Mouse (Mus musculus) neural tube, embryonic 14.5 days (tissue): ENCODE data around the gene Wdfy4. TPM values are rescaled to one million over a fixed set of nuclear protein-coding genes. Genes with fewer than 3 reads are reported as not detected.

Source experiments
- ATAC-seq: fragments of 200-750 bp; cut with Nextera tagmentation; 2 replicates; pipeline ENCODE4 v1.8.0; 2017; ENCODE audit warnings: low read depth, mild to moderate bottlenecking, moderate TSS enrichment, moderate library complexity
- H3K27ac ChIP-seq: fragments of 300-500 bp; sonication (generic); 2 replicates; pipeline ENCODE4 v1.5.1; 2014; ENCODE audit warnings: low read depth, mild to moderate bottlenecking, control low read depth, low read length, moderate library complexity, mixed read lengths
- H3K27me3 ChIP-seq: fragments of 300-500 bp; sonication (generic); 2 replicates; pipeline ENCODE4 v1.6.1; 2014; ENCODE audit warnings: low read length; ENCODE audit not compliant: control insufficient read depth, insufficient read depth
- H3K36me3 ChIP-seq: fragments of 300-500 bp; sonication (generic); 2 replicates; pipeline ENCODE4 v1.6.1; 2014; ENCODE audit warnings: low read length, mixed read lengths; ENCODE audit not compliant: control insufficient read depth, insufficient read depth
- H3K4me1 ChIP-seq: fragments of 300-500 bp; sonication (generic); 2 replicates; pipeline ENCODE4 v1.6.1; 2014; ENCODE audit warnings: low read length; ENCODE audit not compliant: control insufficient read depth, insufficient read depth
- H3K4me2 ChIP-seq: fragments of 300-500 bp; sonication (generic); 2 replicates; pipeline ENCODE4 v1.6.1; 2014; ENCODE audit warnings: mild to moderate bottlenecking, low read depth, low read length, control low read depth
- H3K4me3 ChIP-seq: fragments of 300-500 bp; sonication (generic); 2 replicates; pipeline ENCODE4 v1.5.1; 2014; ENCODE audit warnings: low read depth, low read length, control low read depth, mixed read lengths
- H3K9ac ChIP-seq: fragments of 300-500 bp; sonication (generic); replicated peaks from 2 replicates; pipeline ENCODE4 v1.6.1; 2014; ENCODE audit warnings: low read depth, mild to moderate bottlenecking, control low read depth, low read length, mixed read lengths
- H3K9me3 ChIP-seq: fragments of 300-500 bp; sonication (generic); 2 replicates; pipeline ENCODE4 v1.6.1; 2016; ENCODE audit warnings: low read length; ENCODE audit not compliant: control insufficient read depth
- WGBS: fragments of 180-500 bp; shearing (Covaris S2); extraction: QIAGEN DNeasy Blood & Tissue Kit; methylation state at CpG from one replicate; pipeline ENCODE4 v1.1.7; 2014; 5-methylcytosine and 5-hydroxymethylcytosine counted together
- polyA plus RNA-seq: library from polyadenylated mRNA; unstranded; fragments of >200 nt; fragmentation: Nextera tagmentation; extraction: Ambion mirVana; gene quantifications from 2 replicates; pipeline ENCODE4 v1.2.1, GENCODE M21; 2014

Gene Wdfy4
- polyA plus RNA-seq, 1 experiment from 2014 or later: 0.25 TPM

GRCm38 (mm10) chr14:33081370-33081860 is 103.9 kb downstream of the Wdfy4 start:
- Histone ChIP-seq H3K4me2 (no peak overlapping the region), H3K27me3 (no peaks in the 10 kb centered on the region), H3K27ac (no peak overlapping the region), H3K9me3 (no peaks in the 10 kb centered on the region), H3K9ac (no peak overlapping the region), H3K36me3 (no peaks in the 10 kb centered on the region), H3K4me1 (peaks cover 5% of the 10 kb centered on the region; the same call in 1 of the 2 replicates), H3K4me3 (no peak overlapping the region)
- WGBS: 39% methylated on average over 6 of the region's 6 CpGs
- ATAC-seq: peak; percentile 87

DNA sequence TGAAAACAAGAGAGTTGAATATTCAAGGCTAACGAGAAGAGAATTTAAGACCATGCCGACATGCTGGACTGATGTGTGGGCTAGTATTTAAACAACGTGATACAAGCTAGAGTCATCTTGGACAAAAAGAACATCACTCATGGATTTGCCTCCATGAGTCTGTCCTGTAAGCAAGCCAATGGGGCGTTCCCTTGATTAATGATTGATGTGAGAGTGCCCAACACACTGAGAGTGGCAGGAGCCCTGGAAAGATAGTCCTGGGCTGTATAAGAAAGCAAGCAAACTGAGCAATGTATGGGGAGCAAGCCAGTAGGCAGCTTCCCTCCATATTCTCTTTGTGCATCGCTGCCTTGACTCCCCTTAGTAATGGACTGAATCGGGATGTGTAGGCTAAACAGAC is 106.7 kb downstream of the Wdfy4 start:
- no peak overlapping the region for H3K27ac ChIP-seq

DNA sequence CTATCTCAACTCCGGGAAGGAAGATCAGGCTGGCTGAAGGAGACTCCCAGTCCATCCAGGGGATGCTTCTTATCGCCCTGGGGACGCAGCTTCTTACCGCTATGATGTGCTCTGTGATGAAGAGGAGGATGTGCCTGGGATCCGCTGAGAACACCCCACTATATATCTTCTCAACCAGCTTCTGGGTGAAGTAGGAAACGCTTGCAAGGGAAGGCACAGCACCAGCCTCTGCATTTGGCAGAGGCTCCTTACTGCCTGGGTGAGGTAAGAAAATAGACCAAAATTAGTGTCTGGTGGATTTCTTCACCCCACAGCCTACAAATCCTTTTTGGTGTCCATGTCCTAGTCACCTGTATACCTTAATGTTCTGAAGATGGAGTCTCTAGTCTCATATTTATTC is 107.2 kb downstream of the Wdfy4 start:
- Histone ChIP-seq H3K9me3 (no peaks in the 10 kb centered on the region), H3K27me3 (no peaks in the 10 kb centered on the region), H3K27ac (no peak overlapping the region), H3K4me1 (peaks cover 5% of the 10 kb centered on the region; the same call in 1 of the 2 replicates), H3K4me3 (no peak overlapping the region), H3K36me3 (no peaks in the 10 kb centered on the region), H3K4me2 (no peak overlapping the region), H3K9ac (no peak overlapping the region)
- 94% methylated on average over 6 of the region's 6 CpGs for WGBS
- ATAC-seq: no peak

More for the DNA sequence above, 106.7 kb downstream of the Wdfy4 start:
- ATAC-seq: no peak
- Histone ChIP-seq H3K4me2 (no peak overlapping the region), H3K9me3 (no peaks in the 10 kb centered on the region), H3K36me3 (no peaks in the 10 kb centered on the region), H3K9ac (no peak overlapping the region), H3K4me3 (no peak overlapping the region), H3K27me3 (no peaks in the 10 kb centered on the region), H3K4me1 (peaks cover 5% of the 10 kb centered on the region; the same call in 1 of the 2 replicates)
- 87% methylated on average over 6 of the region's 6 CpGs for WGBS

DNA sequence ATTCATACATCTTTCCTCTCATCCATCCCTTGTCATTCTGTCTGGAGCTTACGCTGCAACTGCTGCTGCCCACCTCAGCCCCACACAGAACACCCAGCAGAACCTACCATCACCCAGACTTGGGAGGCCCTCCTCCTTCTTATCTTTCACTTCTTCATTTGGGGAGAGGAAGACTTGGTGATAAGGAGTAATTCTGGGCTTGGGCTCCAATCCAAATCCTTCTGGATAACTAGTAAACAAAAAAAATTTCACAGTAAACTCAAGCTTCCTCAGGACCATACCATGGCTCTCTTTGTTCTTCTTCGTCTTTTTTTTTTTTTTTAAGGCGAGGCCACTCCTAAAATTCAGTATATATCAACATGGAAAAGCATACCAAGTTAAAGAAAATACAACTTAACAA is 112.0 kb downstream of the Wdfy4 start:
- Histone ChIP-seq H3K9ac (no peak overlapping the region), H3K27ac (no peak overlapping the region), H3K4me2 (no peak overlapping the region), H3K36me3 (no peaks in the 10 kb centered on the region), H3K9me3 (no peaks in the 10 kb centered on the region), H3K4me3 (no peak overlapping the region), H3K27me3 (no peaks in the 10 kb centered on the region), H3K4me1 (no peaks in the 10 kb centered on the region)
- no peak for ATAC-seq
- WGBS: 89% methylated on average over 3 of the region's 3 CpGs

DNA sequence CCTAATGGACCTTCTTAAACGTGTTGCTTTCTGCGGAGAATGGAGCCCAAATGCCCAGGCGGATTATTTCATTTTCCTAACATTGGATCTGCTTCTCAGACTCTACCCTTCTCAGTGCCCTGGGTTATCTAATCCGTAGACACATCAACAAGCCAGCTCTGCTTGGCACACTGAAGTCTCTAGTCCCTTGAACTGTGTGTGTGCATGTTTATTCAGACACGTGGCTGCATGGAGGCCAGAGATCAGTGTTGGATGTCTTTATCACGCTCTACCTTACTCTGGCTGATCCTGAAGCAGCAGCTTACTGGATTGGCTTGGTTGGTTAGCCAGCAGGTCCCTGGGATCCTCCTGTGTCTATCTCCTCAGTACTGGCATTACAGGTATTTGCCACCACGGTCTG is 113.0 kb downstream of the Wdfy4 start:
- Histone ChIP-seq H3K4me3 (no peak overlapping the region), H3K27ac (no peak overlapping the region), H3K27me3 (no peaks in the 10 kb centered on the region), H3K9ac (no peak overlapping the region), H3K9me3 (no peaks in the 10 kb centered on the region), H3K4me2 (no peak overlapping the region), H3K4me1 (no peaks in the 10 kb centered on the region), H3K36me3 (no peaks in the 10 kb centered on the region)
- ATAC-seq: no peak
- 87% methylated on average over 7 of the region's 7 CpGs for WGBS

DNA sequence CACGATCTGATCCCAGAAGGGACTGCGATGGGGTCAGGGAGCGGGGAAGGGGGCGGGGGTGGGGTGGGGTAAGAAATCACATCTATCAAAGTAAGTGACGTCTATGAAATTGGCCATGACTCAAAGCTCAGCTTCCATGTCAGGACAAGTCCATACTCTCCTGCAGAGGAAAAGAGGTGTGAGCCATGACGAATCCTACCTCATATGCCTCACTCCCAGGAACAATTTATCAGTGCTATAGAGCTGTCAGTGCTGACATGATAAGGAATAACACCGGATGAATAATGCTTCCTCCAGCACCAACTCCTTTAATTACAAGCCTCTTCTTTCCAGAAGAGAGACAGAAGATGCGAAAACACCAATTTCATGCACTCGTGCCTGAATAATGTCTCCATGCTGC is 117.6 kb downstream of the Wdfy4 start:
- 59% methylated on average over 9 of the region's 9 CpGs for WGBS

DNA sequence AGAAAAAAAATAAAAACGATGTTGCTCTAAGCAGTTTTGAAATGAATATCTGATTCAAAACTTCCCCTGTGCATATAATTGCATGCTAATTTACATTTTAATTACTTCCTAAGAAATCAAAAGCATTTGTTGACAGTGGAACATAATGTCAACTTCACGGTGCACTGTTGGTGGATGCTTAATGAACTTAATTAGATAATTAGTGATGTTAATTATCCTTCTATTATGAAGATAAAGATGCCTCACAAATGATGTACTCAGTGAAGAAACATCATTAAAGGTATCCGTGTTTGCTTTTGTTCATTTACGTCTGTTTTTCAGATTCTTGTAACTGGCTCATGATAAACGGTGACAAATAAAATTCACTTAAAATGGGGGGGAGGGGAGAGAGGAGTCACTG is 122.3 kb downstream of the Wdfy4 start:
- H3K4me2 ChIP-seq: no peak overlapping the region
- H3K27me3 ChIP-seq: no peaks in the 10 kb centered on the region
- H3K4me1 ChIP-seq: no peaks in the 10 kb centered on the region
- no peaks in the 10 kb centered on the region for H3K36me3 ChIP-seq
- no peak overlapping the region for H3K27ac ChIP-seq
- 50% methylated on average over 5 of the region's 5 CpGs for WGBS
- no peak overlapping the region for H3K4me3 ChIP-seq
- H3K9me3 ChIP-seq: no peaks in the 10 kb centered on the region
- no peak overlapping the region for H3K9ac ChIP-seq
- ATAC-seq: no peak; the same call in 1 of the 2 replicates

More for the DNA sequence above, 117.6 kb downstream of the Wdfy4 start:
- Histone ChIP-seq H3K27ac (no peak overlapping the region), H3K4me3 (no peak overlapping the region), H3K36me3 (no peaks in the 10 kb centered on the region), H3K4me1 (no peaks in the 10 kb centered on the region), H3K4me2 (no peak overlapping the region), H3K9ac (no peak overlapping the region), H3K9me3 (no peaks in the 10 kb centered on the region), H3K27me3 (no peaks in the 10 kb centered on the region)
- ATAC-seq: no peak; the same call in 1 of the 2 replicates

DNA sequence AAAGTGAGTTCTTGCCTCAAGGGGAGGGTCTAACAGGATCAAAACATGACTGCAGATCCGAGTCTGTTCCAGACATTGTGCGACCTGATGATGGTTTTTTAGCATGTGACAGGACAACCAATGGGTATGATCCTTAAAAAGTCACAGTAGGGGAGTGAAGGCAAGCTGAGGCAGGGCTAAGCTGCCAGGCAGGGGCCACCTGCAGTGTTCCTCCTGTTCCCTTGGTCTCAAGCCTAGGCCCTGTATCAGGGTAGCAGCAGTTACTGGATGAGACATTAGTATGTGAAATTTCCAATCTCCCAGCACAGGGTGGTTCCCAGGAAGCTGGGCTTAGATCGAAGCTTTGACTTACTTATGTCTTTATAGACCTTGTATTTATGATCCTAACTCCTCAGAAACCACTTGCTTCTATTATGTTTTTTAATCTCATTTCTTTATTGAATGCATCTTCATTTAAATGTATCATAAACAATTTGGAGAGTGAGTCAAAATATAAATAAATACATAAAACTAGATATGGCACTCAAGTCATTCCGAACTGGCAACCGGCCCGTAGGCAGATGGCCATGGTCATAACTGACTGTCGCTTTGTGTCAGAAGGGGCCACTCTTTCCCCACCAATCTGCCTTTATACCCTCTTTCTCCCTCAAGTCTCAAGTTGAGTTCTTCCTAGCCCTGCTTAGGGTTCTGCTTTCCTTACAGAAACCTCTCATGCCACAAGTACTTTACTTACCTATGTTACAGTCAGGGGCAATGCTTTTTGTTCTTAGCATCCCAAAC is 126.2 kb downstream of the Wdfy4 start:
- no peak for ATAC-seq
- Histone ChIP-seq H3K4me1 (no peaks in the 10 kb centered on the region), H3K4me2 (no peak overlapping the region), H3K36me3 (no peaks in the 10 kb centered on the region), H3K4me3 (no peak overlapping the region), H3K9me3 (no peaks in the 10 kb centered on the region), H3K27me3 (no peaks in the 10 kb centered on the region), H3K27ac (no peak overlapping the region), H3K9ac (no peak overlapping the region)
- WGBS: 93% methylated on average over 7 of the region's 7 CpGs

DNA sequence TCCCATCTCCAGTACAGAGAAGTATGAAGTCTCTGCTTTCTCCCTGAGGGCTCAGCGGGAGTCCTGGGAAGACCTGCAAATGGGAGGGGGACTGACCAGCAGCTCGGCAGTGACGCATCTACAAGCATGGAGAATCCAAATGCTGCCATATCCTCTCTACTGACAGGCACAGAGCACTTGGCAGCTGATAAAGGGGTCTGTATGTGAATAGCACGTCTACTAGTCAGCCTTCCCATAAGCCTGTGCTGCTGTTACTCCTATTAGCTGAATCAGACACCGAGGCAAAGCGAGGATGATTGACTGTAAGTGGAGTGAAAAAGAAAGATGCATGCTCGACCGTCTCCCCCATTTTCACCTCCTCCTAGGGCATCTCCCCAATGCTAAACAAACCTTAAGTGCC is 131.9 kb downstream of the Wdfy4 start:
- H3K27ac ChIP-seq: no peak overlapping the region
- no peak overlapping the region for H3K4me2 ChIP-seq
- H3K9me3 ChIP-seq: no peaks in the 10 kb centered on the region
- WGBS: 43% methylated on average over 8 of the region's 8 CpGs
- H3K9ac ChIP-seq: no peak overlapping the region
- H3K4me1 ChIP-seq: no peaks in the 10 kb centered on the region
- no peak for ATAC-seq
- H3K36me3 ChIP-seq: no peaks in the 10 kb centered on the region
- H3K27me3 ChIP-seq: no peaks in the 10 kb centered on the region
- H3K4me3 ChIP-seq: no peak overlapping the region
